In the genomic region with DNA sequence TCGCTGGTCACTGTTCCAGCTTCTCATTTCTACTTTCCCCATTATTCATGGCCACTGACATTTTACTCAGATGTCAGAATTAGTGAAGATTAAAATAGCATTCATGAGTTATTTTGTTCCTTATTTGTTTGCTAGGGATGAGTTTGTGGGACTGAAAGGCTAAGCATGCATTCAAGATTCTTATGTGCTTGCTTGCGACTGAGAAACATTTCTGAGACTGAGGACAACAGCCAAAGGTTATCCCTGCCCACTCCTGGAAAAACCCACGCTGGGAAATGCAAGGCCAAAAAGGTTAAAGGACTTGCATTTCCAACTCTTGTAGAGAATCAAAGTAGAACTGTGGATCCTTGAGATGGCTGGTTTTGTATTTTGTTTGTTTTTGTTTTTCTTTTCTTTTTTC, we compare ENCODE assay signal across 29 mouse cellular contexts.
A peak's percentile ranks its signal among the peaks of the same experiment; 100 is the strongest.
DNase-seq lines count a peak whose midpoint lies in the region; ATAC-seq and TF ChIP-seq lines count a peak whose summit lies in the region.
"Had no signal": no experiment of that assay in that cellular context is flagged by ENCODE, and none has a peak within 500 bp of the region (broad histone marks: within the 10 kb centered on the region; RNA-seq: fewer than 3 reads in every experiment).

No protein-coding gene starts in this region.

- no peak overlapping the region for H3K4me2 ChIP-seq in midbrain, embryonic 15.5 days
- H3K4me2 ChIP-seq: embryonic facial prominence, embryonic 15.5 days; forebrain, embryonic 12.5 days; heart, embryonic 13.5 days had no signal

- ATAC-seq in midbrain, embryonic 15.5 days (replicated peaks) = no peak
- ATAC-seq: hindbrain, postnatal 0 days; Patski had no signal

- H3K9ac ChIP-seq in midbrain, embryonic 15.5 days = no peak overlapping the region
- H3K9ac ChIP-seq: embryonic facial prominence, embryonic 15.5 days; forebrain, embryonic 12.5 days; heart, embryonic 13.5 days; intestine, embryonic 15.5 days; liver, embryonic 14.5 days had no signal

- WGBS in kidney, adult 2 months = 50% methylated on average over 3 of the region's 3 CpGs
- 80% methylated on average over 3 of the region's 3 CpGs for WGBS in midbrain, embryonic 10.5 days
- 69% methylated on average over 3 of the region's 3 CpGs for WGBS in midbrain, embryonic 15.5 days

- H3K9me3 ChIP-seq in midbrain, embryonic 10.5 days (replicated peaks) = no peaks in the 10 kb centered on the region
- no peaks in the 10 kb centered on the region for H3K9me3 ChIP-seq in midbrain, embryonic 15.5 days
- H3K9me3 ChIP-seq: embryonic facial prominence, embryonic 15.5 days; forebrain, embryonic 12.5 days; G1E; heart, embryonic 13.5 days; intestine, embryonic 15.5 days; neural tube, embryonic 13.5 days had no signal

- H3K4me3 ChIP-seq in kidney, adult 2 months (ENCODE audit: insufficient read depth, low read depth, low read length) = no peak overlapping the region
- no peak overlapping the region for H3K4me3 ChIP-seq in midbrain, embryonic 10.5 days
- H3K4me3 ChIP-seq in midbrain, embryonic 15.5 days = no peak overlapping the region
- H3K4me3 ChIP-seq: embryonic facial prominence, embryonic 15.5 days; forebrain, embryonic 12.5 days; heart, embryonic 13.5 days; intestine, embryonic 15.5 days; neural tube, embryonic 13.5 days had no signal

- no peak for TF ChIP-seq CTCF in kidney, adult 2 months (conservative IDR thresholded peaks at IDR 0.05; ENCODE audit: insufficient read depth, insufficient read length, low read depth, low read length)

- no peaks in the 10 kb centered on the region for H3K4me1 ChIP-seq in kidney, adult 2 months (ENCODE audit: control insufficient read depth, insufficient read depth, low read length)
- peaks cover 21% of the 10 kb centered on the region for H3K4me1 ChIP-seq in midbrain, embryonic 10.5 days
- H3K4me1 ChIP-seq in midbrain, embryonic 15.5 days = no peaks in the 10 kb centered on the region

- DNase-seq in heart, adult 11 months = peak; percentile 71
- DNase-seq in heart, postnatal 14 days = no peak
- DNase-seq in kidney, adult 2 months = peak; percentile 57
- DNase-seq in kidney, adult 8-10 months = no peak
- no peak for DNase-seq in midbrain, embryonic 10.5 days (ENCODE audit: low spot score)
- DNase-seq in kidney, postnatal 14 days = peak; percentile 55
- DNase-seq in layer of hippocampus, postnatal 10 days (ENCODE audit: low spot score in 2 of 2) = no peak
- DNase-seq: adrenal gland, postnatal 25 days; cerebellum, adult 18-20 months; cerebellum, postnatal 10 days; heart, postnatal 10 days; liver; lung, adult 2 months; lung, postnatal 10 days; right cerebral cortex, postnatal 4 days; thymus, adult 18-20 months; thymus, postnatal 36 days had no signal

- TF ChIP-seq POLR2A in kidney, adult 2 months (IDR thresholded peaks at IDR 0.05; ENCODE audit: low read depth, low read length) = no peak

- intact Hi-C loops in heart, postnatal 14 days (cut with DNase I) = no loop called here

- H3K27me3 ChIP-seq in kidney, adult 2 months (replicated peaks; ENCODE audit: control insufficient read depth, insufficient read depth, low read length) = no peaks in the 10 kb centered on the region
- peaks cover 29% of the 10 kb centered on the region for H3K27me3 ChIP-seq in midbrain, embryonic 10.5 days (ENCODE audit: low read depth, poor library complexity, severe bottlenecking)
- no peaks in the 10 kb centered on the region for H3K27me3 ChIP-seq in midbrain, embryonic 15.5 days (replicated peaks)
- H3K27me3 ChIP-seq: embryonic facial prominence, embryonic 15.5 days; heart, embryonic 13.5 days; intestine, embryonic 15.5 days; Patski had no signal

- H3K36me3 ChIP-seq in kidney, adult 2 months (ENCODE audit: control insufficient read depth, insufficient read depth, low read length) = no peaks in the 10 kb centered on the region
- no peaks in the 10 kb centered on the region for H3K36me3 ChIP-seq in midbrain, embryonic 10.5 days
- H3K36me3 ChIP-seq in midbrain, embryonic 15.5 days (replicated peaks) = no peaks in the 10 kb centered on the region
- H3K36me3 ChIP-seq: embryonic facial prominence, embryonic 15.5 days; forebrain, embryonic 12.5 days; G1E; heart, embryonic 13.5 days; intestine, embryonic 15.5 days; neural tube, embryonic 13.5 days had no signal

- H3K27ac ChIP-seq in kidney, adult 2 months (ENCODE audit: insufficient read depth, low read depth, low read length) = peak overlapping the region; percentile 63; the same call in 1 of the 2 replicates
- peak overlapping the region; percentile 49; the same call in 1 of the 2 replicates for H3K27ac ChIP-seq in midbrain, embryonic 10.5 days (replicated peaks)
- no peak overlapping the region for H3K27ac ChIP-seq in midbrain, embryonic 15.5 days
- H3K27ac ChIP-seq: embryonic facial prominence, embryonic 15.5 days; forebrain, embryonic 12.5 days; hindbrain, postnatal 0 days; liver, embryonic 14.5 days; macrophage; neural tube, embryonic 13.5 days; stomach, postnatal 0 days had no signal

Comparison
In these comparisons a context has a peak if more than half of its experiments do, and no peak if none do; other contexts are left out.
1. DNase-seq: peak in heart, adult 11 months (single experiment), kidney, adult 2 months (single experiment) and kidney, postnatal 14 days (single experiment); none in heart, postnatal 14 days (0 of 2), kidney, adult 8-10 months (0 of 2), midbrain, embryonic 10.5 days (single experiment) and layer of hippocampus, postnatal 10 days (0 of 2).